Mouse (Mus musculus) limb, embryonic 12.5 days (tissue): ENCODE measurements around the gene Tmem104. TPM values are rescaled to one million over a fixed set of nuclear protein-coding genes. Genes with fewer than 3 reads are reported as not detected.
A peak's percentile ranks its signal among the peaks of the same experiment; 100 is the strongest.

ENCODE experiments used
- ATAC-seq: fragments of 200-750 bp; cut with Nextera tagmentation; 2 replicates; pipeline ENCODE4 v1.8.0; 2017; ENCODE audit warnings: low read depth, moderate TSS enrichment; ENCODE audit not compliant: insufficient number of reproducible peaks, insufficient read depth, low FRiP score, low TSS enrichment
- H3K27ac ChIP-seq: fragments of 300-500 bp; sonication (generic); 2 replicates; pipeline ENCODE4 v1.5.1; 2016; ENCODE audit warnings: mild to moderate bottlenecking, moderate library complexity
- H3K27me3 ChIP-seq: fragments of 300-500 bp; sonication (generic); 2 replicates; pipeline ENCODE4 v1.6.1; 2016; ENCODE audit warnings: mild to moderate bottlenecking, moderate library complexity
- H3K36me3 ChIP-seq: fragments of 300-500 bp; sonication (generic); 2 replicates; pipeline ENCODE4 v1.6.1; 2016; ENCODE audit warnings: mild to moderate bottlenecking, moderate library complexity
- H3K4me1 ChIP-seq: fragments of 300-500 bp; sonication (generic); replicated peaks from 2 replicates; pipeline ENCODE4 v1.6.1; 2016
- H3K4me2 ChIP-seq: fragments of 300-500 bp; sonication (generic); 2 replicates; pipeline ENCODE4 v1.6.1; 2016; ENCODE audit warnings: mild to moderate bottlenecking, moderate library complexity
- H3K4me3 ChIP-seq: fragments of 300-500 bp; sonication (generic); replicated peaks from 2 replicates; pipeline ENCODE4 v1.5.1; 2016; ENCODE audit warnings: mild to moderate bottlenecking
- H3K9ac ChIP-seq: fragments of 300-500 bp; sonication (generic); replicated peaks from 2 replicates; pipeline ENCODE4 v1.6.1; 2016; ENCODE audit warnings: mild to moderate bottlenecking, moderate library complexity
- H3K9me3 ChIP-seq: fragments of 300-500 bp; sonication (generic); 2 replicates; pipeline ENCODE4 v1.6.1; 2016; ENCODE audit warnings: mild to moderate bottlenecking, moderate library complexity
- WGBS: fragments of 180-500 bp; shearing (Covaris S2); methylation state at CpG from one replicate; pipeline ENCODE4 v1.1.7; 2016; 5-methylcytosine and 5-hydroxymethylcytosine counted together
- polyA plus RNA-seq: library from polyadenylated mRNA; unstranded; fragments of >200 nt; fragmentation: Nextera tagmentation; extraction: Ambion mirVana; gene quantifications from 2 replicates; pipeline ENCODE4 v1.2.1, GENCODE M21; 2016

Tmem104 gene
- polyA plus RNA-seq, 1 experiment from 2014 or later = 5.8 TPM

DNA sequence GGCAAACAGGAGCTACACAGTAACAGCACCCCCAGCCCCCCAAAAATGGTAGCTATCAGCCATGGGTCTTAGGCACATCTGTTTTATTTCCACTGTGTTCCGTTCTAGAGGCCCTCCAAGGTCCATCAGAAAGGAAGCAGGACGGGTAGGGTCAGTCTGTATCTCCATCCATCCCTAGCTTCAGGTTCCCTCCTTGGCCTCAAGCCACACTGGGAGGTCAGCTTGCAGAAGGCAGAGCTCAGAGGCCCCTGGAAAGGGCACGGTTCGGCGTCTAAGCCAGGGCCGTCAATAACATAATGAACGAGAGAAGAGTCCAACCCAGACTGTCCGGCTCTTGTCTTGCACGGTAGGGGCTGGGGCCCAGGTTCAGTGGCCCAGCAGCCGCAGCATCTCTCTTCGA lies 80.7 kb downstream of the Tmem104 start:
- WGBS = 75% methylated on average over 11 of the region's 11 CpGs
- Histone ChIP-seq H3K9me3 (no peaks in the 10 kb centered on the region), H3K9ac (no peak overlapping the region), H3K4me2 (no peak overlapping the region), H3K4me1 (peaks cover 15% of the 10 kb centered on the region), H3K4me3 (no peak overlapping the region), H3K27ac (no peak overlapping the region), H3K36me3 (peaks cover 14% of the 10 kb centered on the region), H3K27me3 (peaks cover 74% of the 10 kb centered on the region)
- ATAC-seq = no peak

DNA sequence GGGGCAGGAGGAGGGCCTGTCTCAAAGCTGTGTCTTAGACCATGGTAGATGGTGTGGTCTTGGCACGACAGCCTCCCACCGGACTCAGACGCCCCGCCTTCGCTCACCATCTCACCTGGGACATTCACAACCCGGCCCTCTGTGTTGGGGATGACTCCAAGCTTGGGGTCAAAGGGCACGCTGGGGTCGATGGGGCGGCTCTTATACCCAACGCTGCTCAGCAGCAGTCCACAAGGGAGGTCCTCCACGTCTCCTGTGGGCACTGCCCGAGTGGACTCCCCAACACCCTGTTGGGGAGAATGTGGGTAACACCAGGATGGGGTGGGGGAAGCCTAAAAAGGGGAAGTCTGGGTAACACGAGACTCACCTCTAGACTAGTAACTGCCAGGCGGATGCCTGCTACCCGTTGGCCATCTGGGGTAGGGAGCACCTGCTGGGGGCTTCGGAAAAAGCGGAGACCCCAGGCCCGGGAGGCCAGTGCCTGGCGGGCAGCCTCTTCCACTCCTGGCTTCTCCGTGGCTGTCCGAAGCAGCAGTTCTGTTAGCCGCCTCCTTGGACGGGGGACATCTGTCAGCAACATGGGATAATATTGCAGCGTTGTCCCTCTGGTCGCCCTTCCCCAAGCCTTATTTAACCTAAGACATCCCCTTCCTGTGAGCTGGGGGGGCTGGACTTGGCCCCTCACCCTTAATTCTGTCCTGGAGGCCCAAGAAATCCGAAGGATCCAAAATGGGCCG lies 82.2 kb downstream of the Tmem104 start:
- H3K36me3 ChIP-seq = peaks cover 14% of the 10 kb centered on the region
- H3K9me3 ChIP-seq = no peaks in the 10 kb centered on the region
- ATAC-seq = no peak
- H3K27me3 ChIP-seq = peaks cover 58% of the 10 kb centered on the region
- H3K27ac ChIP-seq = no peak overlapping the region
- WGBS = 90% methylated on average over 27 of the region's 27 CpGs
- H3K9ac ChIP-seq = no peak overlapping the region
- H3K4me2 ChIP-seq = no peak overlapping the region
- peaks cover 15% of the 10 kb centered on the region for H3K4me1 ChIP-seq
- no peak overlapping the region for H3K4me3 ChIP-seq

DNA sequence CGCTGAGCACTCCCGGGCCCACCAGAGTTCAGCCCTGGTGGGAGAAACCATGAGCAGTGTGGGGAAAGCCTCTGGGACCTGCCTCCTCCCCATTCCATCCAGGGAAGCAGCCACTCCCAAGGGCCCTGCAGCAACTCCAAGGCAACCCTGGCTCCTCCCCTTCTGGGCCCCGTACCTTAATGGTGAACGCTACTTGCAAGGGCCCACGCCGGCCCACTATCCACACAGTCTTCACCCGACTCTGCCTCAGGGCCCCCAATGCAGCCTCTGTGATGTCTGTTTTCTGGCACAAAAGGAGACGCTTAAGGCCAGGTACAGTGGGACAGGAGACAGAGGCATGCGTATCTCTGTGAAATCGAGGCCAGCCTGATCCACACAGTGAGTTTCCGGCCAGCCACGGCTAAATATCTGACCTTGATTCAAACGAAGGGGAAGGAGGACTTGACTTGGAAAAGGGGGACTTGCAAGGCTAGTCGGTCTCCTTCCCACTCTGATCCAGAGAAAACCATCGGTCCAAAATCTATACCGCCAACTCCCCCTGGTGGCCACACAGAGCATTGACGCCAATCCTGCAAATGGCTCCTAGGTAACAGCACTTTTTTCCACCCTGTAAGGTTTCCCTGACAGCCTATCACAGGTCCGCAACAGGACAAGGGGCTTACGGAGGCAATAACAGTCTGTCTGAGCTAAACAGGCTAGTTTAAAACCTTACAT lies 83.0 kb downstream of the Tmem104 start:
- no peak overlapping the region for H3K27ac ChIP-seq
- no peaks in the 10 kb centered on the region for H3K9me3 ChIP-seq
- peaks cover 14% of the 10 kb centered on the region for H3K36me3 ChIP-seq
- 30% methylated on average over 19 of the region's 19 CpGs for WGBS
- H3K27me3 ChIP-seq = peaks cover 50% of the 10 kb centered on the region
- ATAC-seq = no peak
- no peak overlapping the region for H3K4me2 ChIP-seq
- H3K4me3 ChIP-seq = no peak overlapping the region
- H3K4me1 ChIP-seq = peaks cover 15% of the 10 kb centered on the region
- no peak overlapping the region for H3K9ac ChIP-seq

DNA sequence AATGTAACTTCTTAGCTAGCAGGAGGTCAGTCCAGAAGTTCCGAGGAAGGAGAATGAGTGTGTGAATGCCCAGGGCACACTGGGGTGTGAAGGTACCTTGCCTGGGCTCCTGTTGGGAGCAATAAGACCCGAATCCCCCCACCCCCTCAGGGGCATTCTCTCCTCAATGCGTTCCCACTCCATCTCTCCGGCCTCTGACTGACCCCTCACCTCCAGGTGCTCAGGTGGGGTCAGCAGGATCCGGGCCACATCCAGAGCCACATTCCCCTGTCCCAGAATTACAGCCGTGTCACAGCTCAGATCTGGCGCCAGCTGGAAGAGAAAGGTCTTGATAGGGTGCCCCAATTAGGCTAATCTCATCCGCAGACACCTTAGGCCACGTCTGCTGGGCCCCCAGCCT lies 83.8 kb downstream of the Tmem104 start:
- Histone ChIP-seq H3K4me3 (no peak overlapping the region), H3K4me1 (peaks cover 19% of the 10 kb centered on the region), H3K27me3 (peaks cover 43% of the 10 kb centered on the region), H3K27ac (no peak overlapping the region), H3K4me2 (no peak overlapping the region), H3K9ac (no peak overlapping the region), H3K36me3 (peaks cover 14% of the 10 kb centered on the region), H3K9me3 (no peaks in the 10 kb centered on the region)
- WGBS = 78% methylated on average over 9 of the region's 9 CpGs
- ATAC-seq = no peak

DNA sequence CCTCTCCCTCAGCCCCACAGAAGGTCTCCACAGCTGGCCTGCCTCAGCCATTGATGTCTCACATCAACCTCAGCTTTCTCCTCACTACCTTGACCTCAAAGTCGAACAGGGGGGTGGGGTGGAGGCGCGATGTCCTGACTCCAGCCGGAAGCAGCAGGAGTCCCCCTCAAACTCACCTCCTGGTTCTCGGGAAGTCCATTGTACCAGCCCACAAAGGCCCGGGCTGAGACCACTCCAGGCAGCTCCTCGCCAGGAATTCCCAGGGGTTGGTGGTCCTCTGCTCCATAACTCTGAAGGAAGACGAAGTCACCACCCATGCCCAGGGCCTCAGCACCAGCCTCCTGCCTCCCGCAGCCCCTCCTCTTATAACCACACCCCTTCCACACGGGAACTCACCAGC lies 84.2 kb downstream of the Tmem104 start:
- 65% methylated on average over 10 of the region's 10 CpGs for WGBS
- no peak for ATAC-seq
- H3K4me2 ChIP-seq = no peak overlapping the region
- H3K9ac ChIP-seq = 0 out of 2 replicates have a peak overlapping the region, but pooled peaks have one; percentile 2
- no peaks in the 10 kb centered on the region for H3K9me3 ChIP-seq
- no peak overlapping the region for H3K27ac ChIP-seq
- peaks cover 23% of the 10 kb centered on the region for H3K4me1 ChIP-seq
- H3K36me3 ChIP-seq = peaks cover 14% of the 10 kb centered on the region
- no peak overlapping the region for H3K4me3 ChIP-seq
- peaks cover 39% of the 10 kb centered on the region for H3K27me3 ChIP-seq

DNA sequence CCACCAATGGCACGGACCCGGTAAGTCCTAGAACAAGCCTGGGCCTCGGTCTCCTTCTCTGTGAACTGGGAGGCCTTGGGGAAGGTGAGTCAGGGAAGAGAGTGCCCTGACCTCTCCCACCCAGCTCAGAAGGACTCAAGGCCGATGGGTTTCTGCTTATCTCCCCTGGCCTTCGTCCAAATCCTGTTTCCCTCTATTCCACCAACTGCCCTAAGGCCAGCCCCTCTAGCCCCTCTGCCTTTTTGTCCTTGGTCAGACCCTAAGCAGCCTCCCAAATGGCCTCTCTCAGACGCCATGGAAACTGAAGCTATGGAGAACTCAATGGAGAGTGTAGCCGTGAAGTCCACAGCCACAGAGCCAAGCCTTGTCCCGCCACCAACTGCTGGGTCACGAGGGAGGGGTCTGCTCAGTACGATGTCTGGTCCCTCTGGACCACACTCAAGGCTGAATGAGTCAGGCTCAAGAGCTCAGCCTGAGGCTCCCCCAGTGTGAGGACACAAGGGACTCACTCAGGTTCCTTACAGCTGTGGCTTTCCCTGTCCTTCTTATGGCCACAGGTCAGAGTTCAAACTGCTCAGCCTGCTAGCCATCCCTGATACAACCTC lies 85.7 kb downstream of the Tmem104 start:
- peaks cover 23% of the 10 kb centered on the region for H3K27me3 ChIP-seq
- 78% methylated on average over 10 of the region's 10 CpGs for WGBS
- no peak for ATAC-seq
- H3K36me3 ChIP-seq = peaks cover 14% of the 10 kb centered on the region
- H3K4me3 ChIP-seq = no peak overlapping the region
- peaks cover 17% of the 10 kb centered on the region for H3K4me1 ChIP-seq
- H3K9me3 ChIP-seq = no peaks in the 10 kb centered on the region
- H3K9ac ChIP-seq = no peak overlapping the region
- no peak overlapping the region for H3K27ac ChIP-seq
- no peak overlapping the region for H3K4me2 ChIP-seq

DNA sequence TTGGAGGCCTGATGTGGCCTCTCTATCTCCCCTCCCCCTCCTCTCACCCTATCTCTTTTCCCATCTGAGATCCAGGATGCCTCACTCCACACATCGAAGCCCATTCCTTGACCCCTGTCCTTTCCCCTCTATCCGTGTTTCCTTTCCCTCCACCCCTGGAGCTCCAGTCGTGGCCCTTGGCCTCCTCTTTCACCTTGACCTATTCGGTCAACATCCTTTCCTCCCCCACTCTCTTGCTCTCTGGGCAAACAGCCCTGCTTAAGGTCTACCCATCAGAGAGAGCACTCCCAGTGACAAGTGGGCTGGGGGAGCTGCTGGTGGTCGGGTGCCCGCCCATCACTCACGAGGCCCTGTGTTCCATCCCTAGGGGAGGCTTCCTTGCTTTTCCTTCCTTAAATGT lies 86.4 kb downstream of the Tmem104 start:
- Histone ChIP-seq H3K4me1 (peaks cover 19% of the 10 kb centered on the region), H3K4me2 (no peak overlapping the region), H3K9me3 (no peaks in the 10 kb centered on the region), H3K36me3 (peaks cover 11% of the 10 kb centered on the region), H3K4me3 (no peak overlapping the region), H3K27me3 (peaks cover 16% of the 10 kb centered on the region), H3K27ac (no peak overlapping the region), H3K9ac (no peak overlapping the region)
- 70% methylated on average over 7 of the region's 7 CpGs for WGBS
- ATAC-seq = no peak

DNA sequence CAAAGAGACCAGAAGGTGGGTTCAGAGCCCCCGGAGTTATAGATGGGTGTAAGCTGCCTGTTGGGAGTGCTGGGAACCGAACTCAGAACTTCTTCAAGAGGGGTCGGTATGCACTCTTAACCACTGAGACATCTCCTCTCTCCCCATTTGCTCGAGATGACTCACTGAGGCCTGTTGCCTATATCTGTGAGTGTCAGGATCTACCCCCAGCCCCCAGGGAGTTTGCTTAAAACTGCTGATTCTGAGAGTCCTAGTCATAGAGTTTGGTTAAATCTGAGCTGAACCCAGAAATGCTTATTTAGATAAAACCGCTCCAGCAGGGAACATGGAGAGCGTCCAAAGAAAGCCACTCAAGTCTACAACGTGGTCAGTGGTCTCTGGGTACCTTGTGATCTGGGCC lies 86.9 kb downstream of the Tmem104 start:
- 79% methylated on average over 7 of the region's 7 CpGs for WGBS
- H3K27ac ChIP-seq = no peak overlapping the region
- H3K4me2 ChIP-seq = no peak overlapping the region
- no peak overlapping the region for H3K9ac ChIP-seq
- peaks cover 12% of the 10 kb centered on the region for H3K27me3 ChIP-seq
- H3K4me3 ChIP-seq = no peak overlapping the region
- H3K36me3 ChIP-seq = peaks cover 6% of the 10 kb centered on the region
- ATAC-seq = no peak
- peaks cover 19% of the 10 kb centered on the region for H3K4me1 ChIP-seq
- no peaks in the 10 kb centered on the region for H3K9me3 ChIP-seq

DNA sequence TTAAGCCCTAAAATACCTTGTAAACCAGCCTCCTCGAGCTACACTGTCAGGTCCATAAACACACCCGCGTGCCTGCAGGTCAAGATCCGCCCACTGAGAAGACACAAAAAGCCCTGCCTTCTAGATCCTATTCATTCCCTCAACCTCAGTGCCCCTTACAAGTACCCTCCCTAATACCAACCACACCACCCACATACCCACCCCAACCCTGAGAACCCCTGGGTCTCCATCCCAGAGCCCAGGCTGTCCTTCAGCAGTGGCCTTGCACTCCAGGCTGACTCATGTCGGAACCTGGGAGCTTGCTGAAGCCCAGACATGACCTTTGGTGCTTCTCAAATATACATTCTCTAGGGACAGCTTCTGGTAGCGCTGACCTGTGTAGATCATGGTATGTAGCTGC lies 87.5 kb downstream of the Tmem104 start:
- H3K4me2 ChIP-seq = no peak overlapping the region
- H3K27me3 ChIP-seq = peaks cover 6% of the 10 kb centered on the region; the same call in 1 of the 2 replicates
- H3K4me3 ChIP-seq = no peak overlapping the region
- H3K27ac ChIP-seq = no peak overlapping the region
- ATAC-seq = no peak
- peaks cover under 1% of the 10 kb centered on the region; the same call in 1 of the 2 replicates for H3K36me3 ChIP-seq
- WGBS = 86% methylated on average over 6 of the region's 6 CpGs
- H3K4me1 ChIP-seq = peaks cover 19% of the 10 kb centered on the region
- no peaks in the 10 kb centered on the region for H3K9me3 ChIP-seq
- H3K9ac ChIP-seq = no peak overlapping the region

DNA sequence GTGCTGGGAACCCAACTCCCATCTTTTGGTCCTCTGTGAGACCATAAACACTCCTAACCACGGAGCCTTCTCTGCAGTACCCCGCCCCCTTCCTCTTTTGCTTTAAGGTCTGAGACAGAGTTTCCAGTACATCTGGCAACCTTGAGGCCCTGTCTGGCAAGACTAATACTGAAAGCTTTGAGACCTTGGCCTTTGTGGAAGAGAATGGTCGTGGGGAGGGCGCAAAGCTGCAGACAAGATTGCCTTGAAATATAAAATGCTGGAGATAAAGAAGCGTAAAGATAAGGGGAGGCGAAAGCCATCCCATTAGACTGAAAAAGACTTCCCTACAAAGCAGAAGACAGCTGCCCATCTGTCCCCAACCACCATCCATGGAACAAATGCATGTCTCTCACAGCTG lies 88.2 kb downstream of the Tmem104 start:
- no peak for ATAC-seq
- Histone ChIP-seq H3K27me3 (no peaks in the 10 kb centered on the region), H3K9ac (0 out of 2 replicates have a peak overlapping the region, but pooled peaks have one; percentile 71), H3K36me3 (no peaks in the 10 kb centered on the region), H3K4me2 (peak overlapping the region; percentile 70; the same call in 1 of the 2 replicates), H3K27ac (no peak overlapping the region), H3K9me3 (no peaks in the 10 kb centered on the region), H3K4me3 (no peak overlapping the region), H3K4me1 (peaks cover 16% of the 10 kb centered on the region)
- 78% methylated on average over 6 of the region's 6 CpGs for whole genome bisulfite sequencing

DNA sequence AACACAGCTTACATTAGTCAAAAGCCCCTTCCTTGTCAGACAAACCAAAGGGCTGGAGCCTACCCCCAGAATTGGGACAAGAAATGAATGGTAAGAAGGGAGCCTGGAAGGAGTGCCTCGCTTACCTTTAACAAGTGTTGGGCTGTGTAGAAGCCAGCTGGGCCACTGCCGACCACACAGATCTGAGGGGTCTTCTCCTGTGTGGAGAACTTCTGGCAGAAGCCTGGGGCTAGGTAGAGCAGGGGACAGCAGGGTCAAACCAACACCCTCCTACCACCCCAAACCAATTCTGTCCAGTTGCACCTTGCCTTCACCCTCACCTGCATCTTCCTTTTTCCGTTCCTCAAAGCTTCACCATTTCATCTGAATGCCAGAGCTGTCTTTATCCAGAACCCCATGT lies 88.7 kb downstream of the Tmem104 start:
- Histone ChIP-seq H3K9ac (0 out of 2 replicates have a peak overlapping the region, but pooled peaks have one; percentile 71), H3K27me3 (no peaks in the 10 kb centered on the region), H3K27ac (no peak overlapping the region), H3K4me3 (peak overlapping the region; percentile 54), H3K4me2 (peak overlapping the region; percentile 70), H3K9me3 (no peaks in the 10 kb centered on the region), H3K36me3 (no peaks in the 10 kb centered on the region), H3K4me1 (peaks cover 16% of the 10 kb centered on the region)
- 60% methylated on average over 3 of the region's 3 CpGs for WGBS
- no peak for ATAC-seq
